Mouse (Mus musculus) neural tube, embryonic 10.5 days (tissue): Measurements from ENCODE around the gene Mrnip.

ENCODE experiments used
- DNase-seq: peaks from one replicate; pipeline ENCODE4 v3.0.0-alpha.2; 2017; ENCODE audit warnings: low spot score; ENCODE audit errors: extremely low spot score

Mrnip gene

DNA sequence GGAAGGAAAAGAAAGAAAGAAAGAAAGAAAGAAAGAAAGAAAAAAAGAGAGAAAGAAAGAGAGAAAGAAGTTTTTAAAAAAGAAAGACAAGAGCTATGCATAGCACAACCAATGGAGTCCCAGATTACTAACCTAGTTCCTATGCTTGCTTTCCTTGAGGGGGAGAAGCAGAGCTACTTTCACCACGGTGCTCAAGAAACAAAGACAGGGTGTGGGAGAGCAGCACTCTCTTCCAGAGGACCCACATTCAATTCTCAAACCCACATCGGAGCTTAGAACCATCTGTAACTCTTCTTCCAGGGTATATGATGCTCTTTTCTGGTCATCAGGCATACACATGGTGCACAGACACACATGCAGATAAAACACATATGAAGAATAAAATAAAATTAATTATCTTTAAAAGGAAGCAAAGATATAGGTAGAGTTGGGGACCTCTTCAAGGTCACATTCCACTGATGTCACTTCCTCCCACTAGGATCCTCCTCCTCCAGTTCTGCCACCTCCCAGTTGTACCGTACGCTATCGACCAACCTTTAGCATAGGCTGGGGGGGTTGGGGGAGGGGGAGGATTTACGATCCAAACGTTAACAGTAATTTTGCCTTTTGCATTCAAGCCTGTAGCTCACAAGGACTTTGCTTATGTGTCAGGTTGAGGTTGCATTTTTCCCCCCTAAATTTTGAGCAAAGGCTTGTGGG is 74.4 kb downstream of the Mrnip start:
- no peak for DNase-seq
